Mouse (Mus musculus) neural tube, postnatal 0 days (tissue): ENCODE data around the gene Abcb9. TPM values are rescaled to one million over a fixed set of nuclear protein-coding genes. Genes with fewer than 3 reads are reported as not detected.

ENCODE experiments used
- polyA plus RNA-seq: library from polyadenylated mRNA; unstranded; fragments of >200 nt; fragmentation: Nextera tagmentation; extraction: Ambion mirVana; gene quantifications from 2 replicates; pipeline ENCODE4 v1.2.1, GENCODE M21; 2015

Gene Abcb9
- 28.1 and 28.6 TPM in 2 replicates for polyA plus RNA-seq

GRCm38 (mm10) chr5:124095596-124096232 is at the start of gene Abcb9:
Abcb9 (minus strand) TSS chr5:124095798.

GRCm38 (mm10) chr5:124115990-124116845 is 20.6 kb upstream of the Abcb9 start, which contains the start of gene Arl6ip4:
Arl6ip4 (plus strand) TSS chr5:124116089.

GRCm38 (mm10) chr5:124111742-124112497 is 16.3 kb upstream of the Abcb9 start, which contains the start of gene Ogfod2:
Ogfod2 (plus strand) TSS chr5:124112297.

GRCm38 (mm10) chr5:124032001-124032508 is 63.5 kb downstream of the Abcb9 start, which contains the start of gene Vps37b:
Vps37b (minus strand) TSS chr5:124032270.

Other genes with a start within 250 kb of the Abcb9 start
- gene Hcar2, start 230.3 kb downstream of the Abcb9 start, polyA plus RNA-seq, result not detected in 2 replicates
- 0.82 and 1.3 TPM in 2 replicates for gene Hcar1, start 215.8 kb downstream of the Abcb9 start, polyA plus RNA-seq
- 111 and 119 TPM in 2 replicates for gene Denr, start 188.6 kb downstream of the Abcb9 start, polyA plus RNA-seq
- 3.5 and 4.5 TPM in 2 replicates for gene Gm43518, start 168.4 kb downstream of the Abcb9 start, polyA plus RNA-seq
- gene Ccdc62, start 165.1 kb downstream of the Abcb9 start, polyA plus RNA-seq, result 2.1 and 3.3 TPM in 2 replicates
- 20.0 and 25.4 TPM in 2 replicates for gene Hip1r, start 122.2 kb downstream of the Abcb9 start, polyA plus RNA-seq
- gene Vps37b, start 63.5 kb downstream of the Abcb9 start, polyA plus RNA-seq, result 38.3 and 39.5 TPM in 2 replicates
- gene Ogfod2, start 16.5 kb upstream of the Abcb9 start, polyA plus RNA-seq, result 35.9 and 40.3 TPM in 2 replicates
- 107 and 116 TPM in 2 replicates for gene Arl6ip4, start 20.3 kb upstream of the Abcb9 start, polyA plus RNA-seq
- gene Pitpnm2, start 154.0 kb upstream of the Abcb9 start, polyA plus RNA-seq, result 10.0 and 10.5 TPM in 2 replicates
- gene Mphosph9, start 232.2 kb upstream of the Abcb9 start, polyA plus RNA-seq, result 7.7 and 7.8 TPM in 2 replicates
- gene 2810006K23Rik, start 232.3 kb upstream of the Abcb9 start, polyA plus RNA-seq, result 11.2 and 12.0 TPM in 2 replicates